Mouse (Mus musculus) heart, postnatal 0 days (tissue): ENCODE measurements around the gene Ankrd55.

Source experiments
- CTCF ChIP-seq: IDR thresholded peaks from 2 replicates; pipeline ENCODE4 v1.5.1; 2016; ENCODE audit warnings: antibody characterized with exemption, control low read depth, low read depth
- EP300 ChIP-seq: IDR thresholded peaks from 2 replicates; pipeline ENCODE4 v1.6.1; 2016; ENCODE audit warnings: antibody characterized with exemption, low read depth

DNA sequence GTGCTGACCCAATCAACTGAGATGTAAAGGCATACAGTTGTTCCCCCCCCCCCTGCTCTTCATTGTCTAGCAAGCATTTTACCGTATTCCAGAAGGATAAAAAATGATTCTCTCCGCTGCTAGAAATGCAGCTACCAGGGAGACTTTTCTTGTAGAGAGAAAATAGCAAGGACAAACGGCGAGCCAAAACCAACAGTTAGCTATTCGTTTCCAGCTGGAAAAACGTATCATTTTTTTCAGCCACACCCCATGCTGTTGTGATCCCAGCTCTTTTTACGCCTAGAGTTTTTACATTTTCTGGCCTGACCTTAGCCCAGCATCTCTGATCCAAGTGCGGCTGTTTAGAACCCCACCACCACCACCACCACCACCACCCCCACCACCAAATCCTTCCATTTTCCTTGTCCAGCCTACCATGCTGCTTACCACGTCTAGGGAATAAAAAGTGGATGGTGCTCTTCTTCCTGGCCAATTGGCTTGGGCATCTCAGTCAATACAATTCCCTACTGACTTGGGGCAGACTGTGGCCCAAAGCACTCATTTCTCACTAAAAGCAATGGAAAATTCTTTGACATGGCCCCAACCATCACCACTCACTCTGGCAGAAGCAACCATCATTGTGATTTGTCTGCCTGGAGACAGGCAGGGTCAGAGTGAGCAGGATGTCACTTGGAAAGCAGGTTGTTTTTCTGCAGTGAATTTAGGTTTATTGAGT lies 119.7 kb downstream of the Ankrd55 start:
- TF ChIP-seq CTCF (no peak), EP300 (no peak)
